Mouse (Mus musculus): ENCODE results near the gene Ces1c.

DNA sequence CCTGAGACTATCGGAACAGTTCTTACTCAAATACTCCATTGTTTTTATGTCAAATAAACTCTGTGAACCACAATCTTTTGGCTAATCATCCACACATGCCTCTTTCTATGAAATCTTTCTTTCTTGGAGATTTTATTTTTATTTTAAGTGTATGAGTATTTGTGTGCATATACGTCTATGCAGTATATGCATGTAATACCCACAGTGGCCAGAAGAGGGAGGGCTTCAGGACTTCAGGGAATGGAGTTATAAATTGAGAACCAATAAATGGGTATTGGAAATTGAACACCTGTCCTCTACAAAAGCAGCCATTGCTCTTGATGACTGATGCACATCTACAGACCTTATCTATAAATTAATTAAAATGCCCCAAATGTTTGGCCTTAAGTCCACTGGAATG lies 1.1 kb upstream of the Ces1c start:
- TF ChIP-seq CTCF (IDR thresholded peaks at IDR 0.05; ENCODE audit: control insufficient read depth, insufficient read depth, low read length): no peak
- no peak for TF ChIP-seq POLR2A (IDR thresholded peaks at IDR 0.05; ENCODE audit: borderline replicate concordance, control insufficient read depth, low read depth, low read length)
